Mouse (Mus musculus): ENCODE data around the gene Kcnq1. TPM values are rescaled to one million over a fixed set of nuclear protein-coding genes. Genes with fewer than 3 reads are reported as not detected.

The Kcnq1 gene
- total and polyA plus RNA-seq, 3 experiments: not detected

DNA sequence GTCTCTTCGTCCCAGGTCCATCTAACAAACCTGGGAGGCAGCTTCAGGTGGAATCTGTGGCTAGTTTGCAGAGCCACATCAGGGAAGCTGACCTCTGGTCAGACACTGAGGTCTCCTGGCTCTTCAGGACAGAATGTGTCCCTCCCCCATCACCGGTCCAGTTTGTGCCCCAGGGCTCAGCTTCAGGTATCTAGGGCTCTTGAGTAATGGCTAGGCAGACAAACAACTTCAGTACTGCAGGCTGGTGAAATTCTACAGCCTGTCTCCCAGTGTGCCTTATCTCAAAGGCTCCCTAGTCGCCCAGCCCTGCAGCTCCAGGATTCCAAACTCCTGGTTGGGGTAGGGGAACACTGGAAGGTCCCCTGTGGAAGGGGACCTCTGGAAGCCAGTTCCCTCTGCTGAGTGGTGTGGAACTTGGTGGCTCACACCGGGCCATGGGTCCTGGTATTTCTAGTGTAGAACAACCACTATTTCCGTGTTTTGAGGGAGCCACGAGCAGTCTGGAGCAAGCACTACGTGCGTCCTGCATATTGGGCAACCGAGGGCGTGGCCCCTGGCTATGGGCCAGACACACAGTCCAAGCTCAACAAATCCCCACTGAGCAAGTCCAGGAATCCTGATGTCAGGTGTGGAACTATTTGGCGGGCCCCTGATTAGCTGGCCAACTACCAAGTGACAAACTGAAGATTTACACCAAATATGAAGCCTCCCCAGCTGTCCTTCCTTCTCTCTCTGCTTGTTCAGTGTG, 207.6 kb downstream of the Kcnq1 start:
- no peaks in the 10 kb centered on the region for H3K79me2 ChIP-seq (replicated peaks; ENCODE audit: control insufficient read depth, extremely low read depth, insufficient read depth, poor library complexity, severe bottlenecking)
- dilution Hi-C loops (cut with MboI; ENCODE audit: extremely low pct_ligation_motif_present, extremely low pct_unique_long_range_greater_than_20kb, low sequenced_read_pairs) (no loop called here), in situ Hi-C loops (cut with MboI; ENCODE audit: low pct_ligation_motif_present, low pct_unique_long_range_greater_than_20kb, low sequenced_read_pairs) (no loop called here)
- DNase-seq (ENCODE audit: extremely low read depth): no peak
- H3K4me2 ChIP-seq (ENCODE audit: insufficient read depth, low read depth, poor library complexity, severe bottlenecking): no peak overlapping the region
- H3K27ac ChIP-seq (ENCODE audit: insufficient read depth, low read depth): no peak overlapping the region
- TF ChIP-seq PAX5 (IDR thresholded peaks at IDR 0.05; ENCODE audit: low read length) (no peak), CHD1 (IDR thresholded peaks at IDR 0.05; ENCODE audit: low read depth, low read length) (no peak), JUND (conservative IDR thresholded peaks at IDR 0.05; ENCODE audit: low read depth, low read length) (no peak), ZNF384 (IDR thresholded peaks at IDR 0.05; ENCODE audit: low read depth, low read length) (no peak), MAFK (IDR thresholded peaks at IDR 0.05; ENCODE audit: insufficient replicate concordance, low read length) (no peak), USF1 (IDR thresholded peaks at IDR 0.05; ENCODE audit: low read depth, low read length) (no peak), EP300 (IDR thresholded peaks at IDR 0.05; ENCODE audit: low read length) (no peak), RAD21 (IDR thresholded peaks at IDR 0.05; ENCODE audit: low read depth, low read length) (no peak), MYC (IDR thresholded peaks at IDR 0.05; ENCODE audit: low read depth, low read length) (no peak), RCOR1 (conservative IDR thresholded peaks at IDR 0.05; ENCODE audit: low read depth, low read length) (no peak), POLR2A (IDR thresholded peaks at IDR 0.05; ENCODE audit: low read depth, low read length) (no peak), MEF2A (IDR thresholded peaks at IDR 0.05; ENCODE audit: borderline replicate concordance, low read depth, low read length) (no peak), ZKSCAN1 (IDR thresholded peaks at IDR 0.05; ENCODE audit: borderline replicate concordance, low read depth, low read length) (no peak), ELF1 (IDR thresholded peaks at IDR 0.05; ENCODE audit: low read depth, low read length) (no peak), E2F4 (IDR thresholded peaks at IDR 0.05; ENCODE audit: insufficient replicate concordance, low read depth, low read length) (no peak)
- no peaks in the 10 kb centered on the region for H3K9me3 ChIP-seq (replicated peaks; ENCODE audit: low read length)
- no peak overlapping the region for H3K4me3 ChIP-seq (replicated peaks in 1 of 3; ENCODE audit: low read depth in 2 of 3, low read length in 2 of 3, poor library complexity in 1 of 3)
- no peak overlapping the region for H3K9ac ChIP-seq (ENCODE audit: insufficient read depth, low read depth)
- H3K36me3 ChIP-seq (replicated peaks in 1 of 2; ENCODE audit: control insufficient read depth in 1 of 2, insufficient read depth in 1 of 2, low read length in 1 of 2): no peaks in the 10 kb centered on the region
- no peaks in the 10 kb centered on the region for H3K4me1 ChIP-seq (ENCODE audit: control insufficient read depth in 1 of 2, insufficient read depth in 2 of 2)
- peaks cover 86% of the 10 kb centered on the region for H3K27me3 ChIP-seq (replicated peaks)

DNA sequence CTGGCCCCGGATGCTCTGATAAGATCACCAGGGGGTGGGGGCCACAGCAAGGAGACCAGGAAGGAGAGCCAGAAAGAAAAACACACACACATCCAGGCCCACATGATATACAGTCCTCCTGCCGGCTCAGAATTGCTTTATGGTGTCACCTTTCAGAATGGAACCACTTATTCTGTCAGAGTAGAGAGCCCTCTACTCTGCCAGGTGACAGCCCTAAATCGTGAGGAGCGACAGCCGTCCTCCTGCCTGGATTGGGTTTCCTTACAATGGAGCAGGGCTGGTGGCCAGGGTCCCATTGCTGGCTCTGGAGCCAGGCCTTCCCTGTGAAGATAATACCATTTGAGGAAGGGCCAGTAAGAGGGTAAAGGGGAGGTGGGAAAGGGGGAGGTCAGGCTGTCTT, 212.3 kb downstream of the Kcnq1 start:
- in situ Hi-C loops (cut with MboI; ENCODE audit: low pct_ligation_motif_present, low pct_unique_long_range_greater_than_20kb, low sequenced_read_pairs): no loop called here
- DNase-seq (ENCODE audit: extremely low read depth): no peak
- Histone ChIP-seq H3K27ac (ENCODE audit: insufficient read depth, low read depth) (no peak overlapping the region), H3K9ac (ENCODE audit: insufficient read depth, low read depth) (no peak overlapping the region), H3K9me3 (replicated peaks; ENCODE audit: low read length) (no peaks in the 10 kb centered on the region), H3K4me1 (ENCODE audit: control insufficient read depth in 1 of 2, insufficient read depth in 2 of 2) (no peaks in the 10 kb centered on the region), H3K4me2 (ENCODE audit: insufficient read depth, low read depth, poor library complexity, severe bottlenecking) (no peak overlapping the region), H3K4me3 (replicated peaks in 1 of 3; ENCODE audit: low read depth in 2 of 3, low read length in 2 of 3, poor library complexity in 1 of 3) (no peak overlapping the region), H3K27me3 (replicated peaks) (peaks cover 83% of the 10 kb centered on the region), H3K36me3 (replicated peaks in 1 of 2; ENCODE audit: control insufficient read depth in 1 of 2, insufficient read depth in 1 of 2, low read length in 1 of 2) (no peaks in the 10 kb centered on the region), H3K79me2 (replicated peaks; ENCODE audit: control insufficient read depth, extremely low read depth, insufficient read depth, poor library complexity, severe bottlenecking) (no peaks in the 10 kb centered on the region)
- no peak for TF ChIP-seq RCOR1 (conservative IDR thresholded peaks at IDR 0.05; ENCODE audit: low read depth, low read length)
- no peak for TF ChIP-seq TCF12 (IDR thresholded peaks at IDR 0.05; ENCODE audit: low read depth, low read length)
- TF ChIP-seq BHLHE40 (IDR thresholded peaks at IDR 0.05; ENCODE audit: low read depth, low read length): no peak
- no peak for TF ChIP-seq SIN3A (IDR thresholded peaks at IDR 0.05; ENCODE audit: low read length)
- TF ChIP-seq CHD2 (IDR thresholded peaks at IDR 0.05; ENCODE audit: low read length): no peak
- no peak for TF ChIP-seq TBP (conservative IDR thresholded peaks at IDR 0.05; ENCODE audit: low read depth, low read length)
- TF ChIP-seq MAX (IDR thresholded peaks at IDR 0.05; ENCODE audit: low read length): no peak
- no peak for TF ChIP-seq HCFC1 (IDR thresholded peaks at IDR 0.05; ENCODE audit: low read depth, low read length)
- no peak for TF ChIP-seq MYC (IDR thresholded peaks at IDR 0.05; ENCODE audit: low read depth, low read length)
- TF ChIP-seq ZMIZ1 (IDR thresholded peaks at IDR 0.05; ENCODE audit: low read depth, low read length): no peak
- no peak for TF ChIP-seq MAFK (IDR thresholded peaks at IDR 0.05; ENCODE audit: insufficient replicate concordance, low read length)
- no peak for TF ChIP-seq ZNF384 (IDR thresholded peaks at IDR 0.05; ENCODE audit: low read depth, low read length)
- no peak for TF ChIP-seq NELFE (IDR thresholded peaks at IDR 0.05; ENCODE audit: low read depth, low read length)
- TF ChIP-seq RAD21 (IDR thresholded peaks at IDR 0.05; ENCODE audit: low read depth, low read length): no peak
- no peak for TF ChIP-seq CHD1 (IDR thresholded peaks at IDR 0.05; ENCODE audit: low read depth, low read length)
- no peak for TF ChIP-seq USF1 (IDR thresholded peaks at IDR 0.05; ENCODE audit: low read depth, low read length)
- no peak for TF ChIP-seq E2F4 (IDR thresholded peaks at IDR 0.05; ENCODE audit: insufficient replicate concordance, low read depth, low read length)
- TF ChIP-seq GABPA (IDR thresholded peaks at IDR 0.05; ENCODE audit: insufficient replicate concordance, low read depth, low read length): no peak
- TF ChIP-seq ZC3H11A (IDR thresholded peaks at IDR 0.05; ENCODE audit: low read depth, low read length): no peak
- TF ChIP-seq NRF1 (IDR thresholded peaks at IDR 0.05; ENCODE audit: low read depth, low read length): no peak
- dilution Hi-C loops (cut with MboI; ENCODE audit: extremely low pct_ligation_motif_present, extremely low pct_unique_long_range_greater_than_20kb, low sequenced_read_pairs): no loop called here
